Mouse (Mus musculus) heart, embryonic 14.5 days (tissue): ENCODE data around the gene Ten1. TPM values are rescaled to one million over a fixed set of nuclear protein-coding genes. Genes with fewer than 3 reads are reported as not detected.

Experiments used
- ATAC-seq: fragments of 200-750 bp; cut with Nextera tagmentation; 2 replicates; pipeline ENCODE4 v1.8.0; 2017; ENCODE audit warnings: low read depth, moderate TSS enrichment; ENCODE audit not compliant: insufficient number of reproducible peaks, insufficient read depth, low FRiP score
- H3K27ac ChIP-seq, 2 experiments: fragments of 200-500 bp in 1 of 2; fragments of 300-500 bp in 1 of 2; sonication (generic) in 1 of 2; replicated peaks in 1 of 2; 2 replicates each; pipeline ENCODE4 v1.5.1; 2012 to 2014; ENCODE audit warnings: low read depth in 2 of 2, low read length in 2 of 2, control low read depth in 1 of 2, mild to moderate bottlenecking in 1 of 2, mixed read lengths in 1 of 2; ENCODE audit not compliant: control insufficient read depth in 1 of 2, insufficient read depth in 1 of 2
- H3K27me3 ChIP-seq: fragments of 300-500 bp; sonication (generic); 2 replicates; pipeline ENCODE4 v1.6.1; 2014; ENCODE audit warnings: mild to moderate bottlenecking, low read length, control low read depth; ENCODE audit not compliant: control insufficient read depth, insufficient read depth
- H3K36me3 ChIP-seq: fragments of 300-500 bp; sonication (generic); 2 replicates; pipeline ENCODE4 v1.6.1; 2014; ENCODE audit warnings: mild to moderate bottlenecking, control low read depth, low read length, mixed read lengths; ENCODE audit not compliant: control insufficient read depth, insufficient read depth
- H3K4me1 ChIP-seq, 2 experiments: fragments of 200-500 bp in 1 of 2; fragments of 300-500 bp in 1 of 2; sonication (generic) in 1 of 2; 2 replicates each; pipeline ENCODE4 v1.6.1; 2012 to 2014; ENCODE audit warnings: low read length in 2 of 2, control low read depth in 1 of 2, mixed read lengths in 1 of 2; ENCODE audit not compliant: control insufficient read depth in 2 of 2, insufficient read depth in 2 of 2
- H3K4me2 ChIP-seq: fragments of 300-500 bp; sonication (generic); 2 replicates; pipeline ENCODE4 v1.6.1; 2014; ENCODE audit warnings: mild to moderate bottlenecking, low read length
- H3K4me3 ChIP-seq, 2 experiments: fragments of 200-500 bp in 1 of 2; fragments of 300-500 bp in 1 of 2; sonication (generic) in 1 of 2; 2 replicates each; pipeline ENCODE4 v1.5.1; 2012 to 2014; ENCODE audit warnings: low read length in 2 of 2, mild to moderate bottlenecking in 2 of 2, control low read depth in 1 of 2, low read depth in 1 of 2, moderate library complexity in 1 of 2; ENCODE audit not compliant: control insufficient read depth in 1 of 2, insufficient read depth in 1 of 2
- H3K9ac ChIP-seq: fragments of 300-500 bp; sonication (generic); 2 replicates; pipeline ENCODE4 v1.6.1; 2014; ENCODE audit warnings: mild to moderate bottlenecking, low read length
- H3K9me3 ChIP-seq: fragments of 300-500 bp; sonication (generic); 2 replicates; pipeline ENCODE4 v1.6.1; 2016; ENCODE audit warnings: low read length, control low read depth; ENCODE audit not compliant: control insufficient read depth
- WGBS: fragments of 180-500 bp; shearing (Covaris S2); extraction: QIAGEN DNeasy Blood & Tissue Kit; methylation state at CpG from one replicate; pipeline ENCODE4 v1.1.7; 2014; 5-methylcytosine and 5-hydroxymethylcytosine counted together
- polyA plus RNA-seq: library from polyadenylated mRNA; unstranded; fragments of >200 nt; fragmentation: Nextera tagmentation; extraction: Ambion mirVana; gene quantifications from 2 replicates; pipeline ENCODE4 v1.2.1, GENCODE M21; 2014

Ten1 gene
- polyA plus RNA-seq, 1 experiment from 2014 or later = 89.4 TPM

- Histone ChIP-seq H3K36me3 (no peaks in the 10 kb centered on the region), H3K9me3 (no peaks in the 10 kb centered on the region), H3K27me3 (peaks cover 50% of the 10 kb centered on the region), H3K4me1 (no peaks in the 10 kb centered on the region; a peak in 1 of 4 replicates), H3K4me2 (peak within 1 kb of the TSS; percentile 51), H3K4me3 (peak within 1 kb of the TSS; percentile 2 to 18; a peak in 1 of 4 replicates), H3K27ac (no peak within 1 kb of the TSS), H3K9ac (no peak within 1 kb of the TSS)
- 13% methylated on average over 28 of the region's 31 CpGs for WGBS
- peak; percentile 45; the same call in 1 of the 2 replicates for ATAC-seq
These were observed 39.2 kb downstream of the Ten1 start, which contains the start of gene Evpl for GRCm38 (mm10) chr11:116237742-116238395. TSS of gene Evpl (minus strand) at chr11:116238077.

- Histone ChIP-seq H3K27ac (no peak overlapping the region), H3K9ac (no peak overlapping the region), H3K9me3 (no peaks in the 10 kb centered on the region), H3K4me1 (no peaks in the 10 kb centered on the region; a peak in 1 of 4 replicates), H3K4me3 (no peak overlapping the region), H3K36me3 (peaks cover 18% of the 10 kb centered on the region), H3K4me2 (no peak overlapping the region), H3K27me3 (peaks cover 35% of the 10 kb centered on the region)
- WGBS = 28% methylated on average over 7 of the region's 7 CpGs
- ATAC-seq = no peak
These were observed 41.1 kb downstream of the Ten1 start for GRCm38 (mm10) chr11:116239797-116240196.

DNA sequence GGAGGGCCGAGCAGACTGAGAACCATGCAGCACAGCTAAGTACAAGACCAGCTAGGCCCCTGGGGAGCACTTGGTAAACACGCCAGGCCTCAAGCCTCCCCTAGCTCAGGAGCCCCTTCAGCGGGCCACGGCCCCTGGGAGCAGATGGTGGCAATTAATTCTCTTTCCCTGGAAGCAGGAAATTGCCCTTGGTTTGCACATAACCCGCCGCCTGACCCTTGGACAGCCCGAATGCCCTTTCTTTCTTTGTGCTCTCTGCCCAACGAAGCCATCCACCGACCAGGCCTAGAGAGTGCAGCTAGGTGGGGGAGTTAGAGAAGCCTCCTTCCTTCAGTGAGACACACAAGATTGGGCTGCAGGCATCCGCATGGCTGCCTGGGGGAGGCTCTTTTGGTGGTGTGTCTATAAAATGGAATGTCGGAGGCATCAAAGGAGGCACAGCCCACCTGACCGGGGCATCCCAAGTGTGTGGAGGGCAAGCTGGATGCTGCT is 43.1 kb downstream of the Ten1 start:
- Histone ChIP-seq H3K36me3 (peaks cover 38% of the 10 kb centered on the region), H3K27me3 (peaks cover 19% of the 10 kb centered on the region), H3K9me3 (no peaks in the 10 kb centered on the region), H3K4me3 (no peak overlapping the region), H3K27ac (no peak overlapping the region), H3K4me1 (no peaks in the 10 kb centered on the region; a peak in 1 of 4 replicates), H3K9ac (no peak overlapping the region), H3K4me2 (no peak overlapping the region)
- 65% methylated on average over 12 of the region's 12 CpGs for WGBS
- ATAC-seq = no peak

- ATAC-seq = no peak
- Histone ChIP-seq H3K9ac (no peak overlapping the region), H3K4me3 (no peak overlapping the region), H3K36me3 (peaks cover 66% of the 10 kb centered on the region), H3K27ac (no peak overlapping the region), H3K27me3 (no peaks in the 10 kb centered on the region), H3K4me2 (no peak overlapping the region), H3K9me3 (no peaks in the 10 kb centered on the region), H3K4me1 (no peaks in the 10 kb centered on the region)
- WGBS = 80% methylated on average over 8 of the region's 8 CpGs
These were observed 45.9 kb downstream of the Ten1 start for GRCm38 (mm10) chr11:116244580-116244979.

DNA sequence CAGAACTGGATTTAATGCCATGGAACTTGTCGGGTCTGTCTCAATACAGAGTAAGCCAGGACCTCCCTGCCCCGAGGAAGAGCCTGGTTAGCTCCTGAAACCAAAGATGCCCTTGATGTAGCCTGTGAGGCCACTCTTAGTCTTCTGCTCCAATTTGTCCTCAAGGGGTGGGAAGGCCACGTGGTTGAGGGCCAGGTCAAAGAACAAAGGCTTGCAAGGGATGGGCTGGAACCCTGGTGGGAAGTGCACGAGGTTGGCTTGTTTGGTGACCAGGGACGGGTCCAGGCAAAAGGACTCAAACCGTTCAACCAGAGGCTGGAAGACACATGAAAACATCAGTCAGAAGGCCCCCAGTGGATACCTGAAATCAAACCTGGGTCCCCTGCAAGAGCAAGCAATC is 47.0 kb downstream of the Ten1 start:
- no peaks in the 10 kb centered on the region for H3K9me3 ChIP-seq
- H3K4me2 ChIP-seq = no peak overlapping the region
- 81% methylated on average over 6 of the region's 6 CpGs for WGBS
- ATAC-seq = no peak
- peaks cover 76% of the 10 kb centered on the region for H3K36me3 ChIP-seq
- no peak overlapping the region for H3K4me3 ChIP-seq
- no peaks in the 10 kb centered on the region for H3K4me1 ChIP-seq
- H3K9ac ChIP-seq = no peak overlapping the region
- H3K27me3 ChIP-seq = no peaks in the 10 kb centered on the region
- no peak overlapping the region for H3K27ac ChIP-seq

DNA sequence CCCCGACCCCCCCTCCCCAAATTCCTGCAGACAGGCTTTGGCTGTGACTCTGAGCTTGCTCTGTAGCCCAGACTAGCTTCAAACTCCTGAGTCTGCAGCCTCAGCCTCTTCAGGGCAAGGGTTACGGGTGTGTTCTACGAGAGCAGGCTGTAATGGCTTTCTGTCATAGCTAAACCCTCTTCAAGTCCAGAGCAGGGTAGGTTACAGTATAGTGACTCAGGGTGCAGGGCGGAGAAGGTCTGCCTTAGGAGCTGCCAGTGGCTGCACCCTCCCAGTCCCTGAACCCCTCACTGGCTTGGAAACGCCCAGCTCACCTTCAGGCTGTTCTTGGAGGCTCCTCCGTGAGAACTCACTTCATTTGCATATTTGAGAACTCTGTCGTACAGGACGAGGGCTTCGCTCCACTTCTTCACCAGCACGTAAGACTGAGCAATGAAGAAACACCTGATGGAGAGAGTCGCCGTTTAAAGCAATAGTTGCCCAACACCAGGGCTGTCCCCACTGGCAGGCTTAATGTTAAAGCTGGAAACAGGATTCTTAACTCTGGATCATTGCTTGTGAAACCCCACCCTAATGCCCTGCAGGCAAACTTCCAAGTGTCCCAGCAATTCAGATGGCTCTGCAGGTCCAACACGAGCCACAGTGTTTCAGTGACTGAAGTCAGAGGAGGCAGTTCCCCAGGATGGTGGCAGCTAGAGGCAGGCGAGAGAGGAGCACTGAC is 49.0 kb downstream of the Ten1 start:
- H3K4me2 ChIP-seq = no peak overlapping the region
- no peak overlapping the region for H3K4me3 ChIP-seq
- WGBS = 85% methylated on average over 14 of the region's 14 CpGs
- H3K4me1 ChIP-seq = peaks cover 6 to 8% of the 10 kb centered on the region in 2 experiments; a peak in 2 of 4 replicates
- no peaks in the 10 kb centered on the region for H3K9me3 ChIP-seq
- no peak overlapping the region for H3K9ac ChIP-seq
- H3K27ac ChIP-seq = no peak overlapping the region
- peaks cover 96% of the 10 kb centered on the region for H3K36me3 ChIP-seq
- no peaks in the 10 kb centered on the region for H3K27me3 ChIP-seq
- no peak for ATAC-seq

DNA sequence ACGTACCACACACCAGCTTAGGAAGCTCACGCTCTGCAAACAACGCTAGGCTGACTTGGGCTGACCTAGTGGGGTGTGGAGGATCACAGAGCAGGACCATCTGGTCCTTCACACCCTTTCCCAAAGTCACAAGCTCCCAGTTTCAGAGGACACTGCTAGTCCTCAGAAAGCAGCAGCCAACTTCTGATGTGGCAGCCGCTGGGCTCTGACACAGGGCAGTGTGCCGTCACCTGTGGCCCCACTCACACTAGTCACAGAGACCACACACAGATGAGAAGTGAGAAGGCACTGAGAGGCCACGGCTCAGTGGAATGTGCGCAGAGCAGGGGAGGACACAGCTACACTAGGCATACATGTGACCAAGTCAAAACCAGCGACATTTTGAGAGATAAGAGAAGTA is 52.2 kb downstream of the Ten1 start:
- H3K36me3 ChIP-seq = peaks cover 100% of the 10 kb centered on the region
- H3K27ac ChIP-seq = 0 out of 4 replicates have a peak overlapping the region, but pooled peaks of 1 of the 2 experiments have one; percentile 14
- peaks cover 6 to 8% of the 10 kb centered on the region in 2 experiments; a peak in 2 of 4 replicates for H3K4me1 ChIP-seq
- no peak overlapping the region for H3K4me2 ChIP-seq
- WGBS = 57% methylated on average over 8 of the region's 8 CpGs
- H3K4me3 ChIP-seq = no peak overlapping the region
- H3K27me3 ChIP-seq = no peaks in the 10 kb centered on the region
- no peak for ATAC-seq
- H3K9ac ChIP-seq = no peak overlapping the region; the same call in 1 of the 2 replicates
- H3K9me3 ChIP-seq = no peaks in the 10 kb centered on the region
